Mouse (Mus musculus): ENCODE measurements at regions not wholly inside any gene's neighbourhood (a gene's known extent, or its start where the extent isn't known, plus 50 kb on each side); places are given as distances from the start of the nearest gene placed in this dataset.

DNA sequence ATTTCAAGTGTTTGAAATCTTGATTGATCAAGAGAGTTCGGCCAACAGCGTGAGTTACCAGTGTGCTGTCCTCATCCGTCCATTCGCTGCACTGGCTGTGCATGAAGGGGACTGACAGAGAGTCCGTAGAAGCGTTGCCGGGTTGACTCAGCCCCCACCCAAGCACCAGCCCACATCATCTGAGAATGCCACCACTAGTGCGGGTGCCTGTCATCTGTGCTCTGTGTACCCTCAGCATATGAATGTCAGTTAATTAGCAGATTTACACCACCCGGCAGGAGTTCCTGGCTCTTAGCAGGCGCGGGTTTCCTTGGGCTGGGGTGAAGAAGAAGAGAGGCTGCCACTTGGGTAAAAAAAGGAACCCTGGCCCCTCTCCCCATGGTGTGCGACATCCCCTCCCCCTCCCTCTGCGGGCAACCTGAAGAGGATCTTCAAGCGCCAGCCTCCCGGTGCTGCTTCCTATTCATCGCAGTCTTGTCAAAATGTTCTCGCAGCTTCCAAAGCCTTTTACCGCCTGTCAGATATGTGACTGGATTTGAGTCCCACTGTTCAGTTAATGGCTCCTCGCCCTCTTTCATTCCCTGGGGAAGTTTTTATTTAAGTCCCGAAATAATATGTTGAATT, 309.2 kb upstream of the Zdhhc25 start:
- no peak for DNase-seq (ENCODE audit: low read depth in 1 of 2, low spot score in 2 of 2)
- Histone ChIP-seq H3K27ac (ENCODE audit: insufficient read depth, low read length) (no peak overlapping the region), H3K27me3 (ENCODE audit: control insufficient read depth, insufficient read depth, low read length) (no peaks in the 10 kb centered on the region), H3K4me1 (ENCODE audit: control insufficient read depth, insufficient read depth, insufficient read length) (no peaks in the 10 kb centered on the region), H3K36me3 (ENCODE audit: control insufficient read depth, insufficient read depth, low read length) (no peaks in the 10 kb centered on the region), H3K4me3 (ENCODE audit: extremely low read depth, insufficient read depth, insufficient read length) (no peak overlapping the region)
- WGBS = 24% methylated on average over 20 of the region's 20 CpGs
- TF ChIP-seq POLR2A (IDR thresholded peaks at IDR 0.05; ENCODE audit: low read depth, low read length) = no peak
- TF ChIP-seq CTCF (IDR thresholded peaks at IDR 0.05; ENCODE audit: extremely low read depth, insufficient read depth, insufficient read length, insufficient replicate concordance) = no peak

DNA sequence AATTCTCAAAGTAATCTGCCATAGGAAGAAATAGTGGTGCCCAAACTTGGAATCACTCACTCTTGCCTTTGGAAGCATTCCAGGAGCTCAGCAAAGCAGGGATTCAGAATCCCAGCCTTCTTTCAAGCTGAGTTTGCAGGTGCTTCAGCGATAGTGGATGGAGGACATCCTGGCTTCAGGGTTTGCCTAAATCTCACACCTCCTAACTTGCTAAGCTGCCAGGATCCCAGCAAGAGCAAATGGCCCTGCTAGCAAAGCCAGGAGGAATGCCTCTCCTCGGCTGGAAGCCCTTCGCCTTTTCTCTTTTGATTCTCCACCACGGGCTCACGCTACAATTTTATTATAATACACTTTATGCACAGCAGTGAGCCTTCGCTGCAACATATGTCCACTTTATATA, 301.0 kb upstream of the Zdhhc25 start:
- Histone ChIP-seq H3K27ac (ENCODE audit: insufficient read depth, low read length) (no peak overlapping the region), H3K36me3 (ENCODE audit: control insufficient read depth, insufficient read depth, low read length) (no peaks in the 10 kb centered on the region), H3K4me1 (ENCODE audit: control insufficient read depth, insufficient read depth, insufficient read length) (no peaks in the 10 kb centered on the region), H3K4me3 (ENCODE audit: extremely low read depth, insufficient read depth, insufficient read length) (no peak overlapping the region), H3K27me3 (ENCODE audit: control insufficient read depth, insufficient read depth, low read length) (no peaks in the 10 kb centered on the region)
- WGBS = 63% methylated on average over 6 of the region's 6 CpGs
- TF ChIP-seq POLR2A (IDR thresholded peaks at IDR 0.05; ENCODE audit: low read depth, low read length) (no peak), CTCF (IDR thresholded peaks at IDR 0.05; ENCODE audit: extremely low read depth, insufficient read depth, insufficient read length, insufficient replicate concordance) (no peak)
- DNase-seq (ENCODE audit: low read depth in 1 of 2, low spot score in 2 of 2) = no peak

DNA sequence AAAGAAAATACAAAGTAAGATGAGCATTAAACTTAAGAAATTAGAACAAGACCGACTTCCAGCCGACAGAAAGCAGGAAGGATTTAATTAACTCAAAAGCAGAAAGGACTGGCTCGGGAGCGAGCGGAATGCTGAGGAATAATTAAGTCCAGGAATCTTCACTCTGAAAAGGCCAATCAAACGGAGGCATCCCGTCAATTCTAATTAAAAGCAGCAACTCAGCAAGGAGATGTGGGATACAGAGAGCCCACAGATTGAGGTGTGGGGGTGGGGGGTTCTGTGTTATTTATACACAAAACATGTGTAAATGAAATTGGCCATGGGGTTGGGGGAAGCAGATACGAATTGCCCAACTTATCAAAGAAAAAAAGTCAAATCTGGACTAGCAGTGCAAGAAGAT, 288.9 kb upstream of the Zdhhc25 start:
- no peaks in the 10 kb centered on the region for H3K27me3 ChIP-seq (ENCODE audit: control insufficient read depth, insufficient read depth, low read length)
- no peak overlapping the region for H3K27ac ChIP-seq (ENCODE audit: insufficient read depth, low read length)
- no peaks in the 10 kb centered on the region for H3K4me1 ChIP-seq (ENCODE audit: control insufficient read depth, insufficient read depth, insufficient read length)
- no peak overlapping the region for H3K4me3 ChIP-seq (ENCODE audit: extremely low read depth, insufficient read depth, insufficient read length)
- TF ChIP-seq POLR2A (IDR thresholded peaks at IDR 0.05; ENCODE audit: low read depth, low read length) (no peak), CTCF (IDR thresholded peaks at IDR 0.05; ENCODE audit: extremely low read depth, insufficient read depth, insufficient read length, insufficient replicate concordance) (no peak)
- no peaks in the 10 kb centered on the region for H3K36me3 ChIP-seq (ENCODE audit: control insufficient read depth, insufficient read depth, low read length)
- WGBS = 84% methylated on average over 8 of the region's 8 CpGs
- DNase-seq (ENCODE audit: low read depth in 1 of 2, low spot score in 2 of 2) = no peak

DNA sequence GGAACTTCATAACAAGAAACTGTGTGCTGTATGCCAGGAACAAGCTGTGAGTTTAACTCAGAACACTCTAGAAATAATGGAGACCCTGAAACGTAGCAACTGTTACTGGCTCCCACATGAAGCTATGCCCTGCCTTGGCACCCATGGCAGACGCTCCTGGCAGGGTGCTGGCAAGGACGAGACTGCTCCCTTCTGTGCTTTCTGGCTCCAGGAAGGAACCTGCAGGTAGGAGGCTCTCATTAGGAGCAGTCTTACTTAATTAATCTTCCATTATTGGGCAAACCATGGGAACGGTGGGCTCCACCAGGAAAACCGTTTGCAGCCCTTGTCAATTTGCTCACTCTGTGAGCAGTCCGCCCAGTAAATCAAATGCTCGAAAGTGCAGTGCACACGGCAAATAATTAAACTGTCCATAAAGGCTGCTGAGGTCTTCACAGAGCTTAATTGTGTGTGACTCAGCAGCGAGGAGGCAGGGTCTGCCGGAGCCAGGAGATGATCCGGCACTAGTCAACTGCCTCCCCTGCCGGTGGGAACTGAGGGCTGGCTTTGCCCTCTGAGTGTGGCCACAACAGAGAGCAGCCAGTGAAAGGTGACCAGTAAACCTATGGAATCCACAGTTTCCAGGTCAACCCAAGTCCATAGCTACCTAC, 285.2 kb upstream of the Zdhhc25 start:
- no peak for DNase-seq (ENCODE audit: low read depth in 1 of 2, low spot score in 2 of 2)
- Histone ChIP-seq H3K4me1 (ENCODE audit: control insufficient read depth, insufficient read depth, insufficient read length) (no peaks in the 10 kb centered on the region), H3K27me3 (ENCODE audit: control insufficient read depth, insufficient read depth, low read length) (no peaks in the 10 kb centered on the region), H3K36me3 (ENCODE audit: control insufficient read depth, insufficient read depth, low read length) (no peaks in the 10 kb centered on the region), H3K27ac (ENCODE audit: insufficient read depth, low read length) (no peak overlapping the region), H3K4me3 (ENCODE audit: extremely low read depth, insufficient read depth, insufficient read length) (no peak overlapping the region)
- WGBS = 72% methylated on average over 12 of the region's 12 CpGs
- TF ChIP-seq CTCF (IDR thresholded peaks at IDR 0.05; ENCODE audit: extremely low read depth, insufficient read depth, insufficient read length, insufficient replicate concordance) (no peak), POLR2A (IDR thresholded peaks at IDR 0.05; ENCODE audit: low read depth, low read length) (no peak)

DNA sequence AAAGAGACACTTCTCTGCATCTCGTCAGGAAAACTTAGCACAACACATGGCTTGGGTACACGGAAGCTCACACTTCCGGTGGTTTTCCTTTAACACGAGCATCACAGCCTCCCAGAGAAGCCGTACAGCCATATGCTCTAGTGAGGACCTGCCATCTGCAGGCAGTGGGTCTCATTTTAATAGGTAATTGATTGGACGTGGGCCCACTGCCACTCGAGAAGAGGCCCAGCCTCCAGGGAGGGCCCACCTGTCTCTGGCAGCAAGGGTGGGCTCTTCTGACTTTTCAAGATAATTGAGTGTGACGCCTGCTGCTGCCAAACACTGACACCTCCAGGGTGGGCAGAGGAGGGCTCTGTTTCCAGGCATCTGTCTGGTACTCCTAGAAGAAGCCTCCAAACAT, 282.1 kb upstream of the Zdhhc25 start:
- no peak overlapping the region for H3K27ac ChIP-seq (ENCODE audit: insufficient read depth, low read length)
- H3K4me3 ChIP-seq (ENCODE audit: extremely low read depth, insufficient read depth, insufficient read length) = no peak overlapping the region
- TF ChIP-seq POLR2A (IDR thresholded peaks at IDR 0.05; ENCODE audit: low read depth, low read length) = no peak
- no peak for TF ChIP-seq CTCF (IDR thresholded peaks at IDR 0.05; ENCODE audit: extremely low read depth, insufficient read depth, insufficient read length, insufficient replicate concordance)
- no peaks in the 10 kb centered on the region for H3K36me3 ChIP-seq (ENCODE audit: control insufficient read depth, insufficient read depth, low read length)
- WGBS = 69% methylated on average over 8 of the region's 8 CpGs
- no peaks in the 10 kb centered on the region for H3K4me1 ChIP-seq (ENCODE audit: control insufficient read depth, insufficient read depth, insufficient read length)
- DNase-seq (ENCODE audit: low read depth in 1 of 2, low spot score in 2 of 2) = no peak
- no peaks in the 10 kb centered on the region for H3K27me3 ChIP-seq (ENCODE audit: control insufficient read depth, insufficient read depth, low read length)

DNA sequence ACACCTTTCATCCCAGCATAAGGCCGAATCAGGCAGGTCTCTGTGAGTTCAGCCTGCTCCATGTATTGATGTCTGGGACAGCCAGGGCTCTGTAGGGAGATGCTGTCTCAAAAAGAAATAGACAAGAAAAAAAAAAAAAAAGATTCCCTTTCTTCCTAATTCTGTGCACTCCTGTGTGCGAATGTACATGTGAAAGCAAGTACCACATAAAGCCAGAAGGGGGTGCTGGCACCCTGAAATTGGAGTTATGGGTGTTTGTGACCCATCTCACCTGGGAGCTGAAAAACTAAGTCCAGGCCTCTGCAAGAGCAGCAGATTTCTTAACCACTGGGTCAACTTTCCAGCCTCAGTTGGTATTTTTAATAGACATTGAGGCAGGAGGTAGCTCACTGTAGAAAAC, 280.6 kb upstream of the Zdhhc25 start:
- Histone ChIP-seq H3K36me3 (ENCODE audit: control insufficient read depth, insufficient read depth, low read length) (no peaks in the 10 kb centered on the region), H3K4me3 (ENCODE audit: extremely low read depth, insufficient read depth, insufficient read length) (no peak overlapping the region), H3K27ac (ENCODE audit: insufficient read depth, low read length) (no peak overlapping the region), H3K4me1 (ENCODE audit: control insufficient read depth, insufficient read depth, insufficient read length) (no peaks in the 10 kb centered on the region), H3K27me3 (ENCODE audit: control insufficient read depth, insufficient read depth, low read length) (no peaks in the 10 kb centered on the region)
- TF ChIP-seq POLR2A (IDR thresholded peaks at IDR 0.05; ENCODE audit: low read depth, low read length) (no peak), CTCF (IDR thresholded peaks at IDR 0.05; ENCODE audit: extremely low read depth, insufficient read depth, insufficient read length, insufficient replicate concordance) (no peak)
- WGBS = 71% methylated on average over 2 of the region's 2 CpGs
- DNase-seq (ENCODE audit: low read depth in 1 of 2, low spot score in 2 of 2) = no peak

All from spleen, adult 2 months (tissue).